Mouse (Mus musculus) ovary, adult 10 weeks (tissue): ENCODE measurements around the gene Dusp14. TPM values are rescaled to one million over a fixed set of nuclear protein-coding genes. Genes with fewer than 3 reads are reported as not detected.

Source experiments
- polyA plus RNA-seq: library from polyadenylated mRNA; stranded (reverse); fragments of 350-450 nt; fragmentation: Illumina TruSeq; extraction: RNeasy Lipid Tissue Mini Kit (QIAGEN cat#74804); gene quantifications from one replicate; pipeline ENCODE4 v1.2.3, GENCODE M21; 2014

The Dusp14 gene
- polyA plus RNA-seq: 5.5 TPM

DNA sequence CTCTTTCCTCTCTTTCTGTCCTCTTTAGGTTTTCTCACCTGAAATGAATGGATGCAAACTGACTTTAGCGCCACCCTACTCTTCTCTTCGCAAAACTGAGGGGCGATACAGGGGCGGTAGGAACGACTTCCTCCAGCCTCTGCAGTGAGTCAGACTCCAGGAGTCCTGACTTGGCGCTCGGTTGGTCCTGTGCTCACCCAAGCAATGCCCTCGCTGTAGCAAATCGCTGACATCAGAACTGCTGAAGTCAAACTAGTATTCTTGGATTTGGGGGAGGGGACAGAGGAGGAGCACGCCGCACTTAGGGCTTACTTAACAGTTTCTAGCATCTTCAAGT is at the start of gene Dusp14:
TSS of gene Dusp14 (minus strand) at position 228 of the 337 bp plus-strand sequence.

Other genes with a start within 250 kb of the Dusp14 start
- 0.86 TPM for gene Hnf1b, start 219.2 kb downstream of the Dusp14 start, polyA plus RNA-seq
- 84.0 TPM for gene Ddx52, start 127.2 kb downstream of the Dusp14 start, polyA plus RNA-seq
- gene Synrg, start 104.8 kb downstream of the Dusp14 start, polyA plus RNA-seq: 28.2 TPM
- gene Tada2a, start 60.3 kb upstream of the Dusp14 start, polyA plus RNA-seq: 26.6 TPM
- 46.3 TPM for gene Acaca, start 60.4 kb upstream of the Dusp14 start, polyA plus RNA-seq
- gene Gm11437, start 98.2 kb upstream of the Dusp14 start, polyA plus RNA-seq: not detected